Mouse (Mus musculus) ES-E14 (cell line): ENCODE results near the gene Tph2. TPM values are rescaled to one million over a fixed set of nuclear protein-coding genes. Genes with fewer than 3 reads are reported as not detected.

Experiments
- DNase-seq: peaks from one replicate; pipeline ENCODE4 v3.0.0-alpha.2; 2013; ENCODE audit warnings: low read depth, low spot score
- H3K27ac ChIP-seq: 2 replicates; pipeline ENCODE4 v1.5.1; 2012; ENCODE audit warnings: low read depth, mild to moderate bottlenecking, low read length, moderate library complexity, mixed read lengths; ENCODE audit not compliant: poor library complexity, insufficient read depth, severe bottlenecking
- H3K36me3 ChIP-seq: 2 replicates; pipeline ENCODE4 v1.6.1; 2012; ENCODE audit warnings: mild to moderate bottlenecking, low read length, moderate library complexity, mixed read lengths; ENCODE audit not compliant: control insufficient read depth, poor library complexity, insufficient read depth, severe bottlenecking
- H3K4me1 ChIP-seq, 2 experiments: fragments of 150-350 bp in 1 of 2; sonication (generic) in 1 of 2; 2 replicates each; pipeline ENCODE4 v1.6.1; 2012; ENCODE audit warnings: low read length in 2 of 2, mild to moderate bottlenecking in 1 of 2, mixed read lengths in 1 of 2; ENCODE audit not compliant: control insufficient read depth in 2 of 2, insufficient read depth in 2 of 2, poor library complexity in 1 of 2
- H3K4me3 ChIP-seq, 2 experiments: fragments of 150-350 bp in 1 of 2; sonication (generic) in 1 of 2; 2 replicates each; pipeline ENCODE4 v1.5.1; 2012; ENCODE audit warnings: low read length in 2 of 2, low read depth in 1 of 2, mild to moderate bottlenecking in 1 of 2, mixed read lengths in 1 of 2; ENCODE audit not compliant: insufficient read depth in 1 of 2, poor library complexity in 1 of 2, severe bottlenecking in 1 of 2
- H3K9ac ChIP-seq: 2 replicates; pipeline ENCODE4 v1.6.1; 2012; ENCODE audit warnings: low read depth, mild to moderate bottlenecking, low read length, mixed read lengths; ENCODE audit not compliant: poor library complexity, insufficient read depth, severe bottlenecking
- H3K9me3 ChIP-seq: fragments of 150-350 bp; sonication (generic); 2 replicates; pipeline ENCODE4 v1.6.1; 2012; ENCODE audit warnings: low read depth, mild to moderate bottlenecking, low read length; ENCODE audit not compliant: control insufficient read depth, insufficient read depth
- CHD2 ChIP-seq: IDR thresholded peaks from 2 replicates; pipeline ENCODE4 v1.6.1; 2014; ENCODE audit warnings: mild to moderate bottlenecking, low read depth, low read length, inconsistent platforms
- HCFC1 ChIP-seq: IDR thresholded peaks from 2 replicates; pipeline ENCODE4 v1.6.1; 2012; ENCODE audit warnings: low read length, inconsistent platforms, borderline replicate concordance; ENCODE audit not compliant: insufficient read depth
- MAFK ChIP-seq: IDR thresholded peaks from 2 replicates; pipeline ENCODE4 v1.6.1; 2014; ENCODE audit warnings: mild to moderate bottlenecking, low read depth, low read length, inconsistent platforms; ENCODE audit not compliant: insufficient read depth
- ZC3H11A ChIP-seq: IDR thresholded peaks from 2 replicates; pipeline ENCODE4 v1.6.1; 2012; ENCODE audit warnings: low read depth, mild to moderate bottlenecking, inconsistent platforms, low read length, borderline replicate concordance
- ZNF384 ChIP-seq: IDR thresholded peaks from 2 replicates; pipeline ENCODE4 v1.6.1; 2012; ENCODE audit warnings: low read depth, low read length, inconsistent platforms
- in situ Hi-C, 2 experiments: fragments of 600-800 bp; cut with MboI; formaldehyde crosslinking; loops; one replicate each; pipeline ENCODE4 v1.15.1; 2025; ENCODE audit warnings: low sequenced_read_pairs in 2 of 2, inconsistent platforms in 1 of 2; ENCODE audit not compliant: unreplicated experiment in 2 of 2
- total RNA-seq: library from RNA; depleted of rRNA; stranded (reverse); fragments of 300-350 nt; gene quantifications from 2 replicates; pipeline ENCODE4 v1.2.3, GENCODE M21; 2012; rRNA removed

The Tph2 gene
- total RNA-seq, 1 experiment: 0.18 TPM

- Histone ChIP-seq H3K4me1 (peaks cover 0 to 4% of the 10 kb centered on the region in 2 experiments; a peak in 2 of 4 replicates), H3K9ac (no peak overlapping the region), H3K36me3 (no peaks in the 10 kb centered on the region), H3K9me3 (no peaks in the 10 kb centered on the region), H3K4me3 (no peak overlapping the region), H3K27ac (no peak overlapping the region)
- TF ChIP-seq ZC3H11A (0 out of 2 replicates have a peak, but pooled peaks have one; percentile 48), CHD2 (no peak), ZNF384 (0 out of 2 replicates have a peak, but pooled peaks have one; percentile 43), MAFK (no peak), HCFC1 (no peak)
- in situ Hi-C loops: no loop called here
- peak; percentile 37 for DNase-seq
Measured at GRCm38 (mm10) chr10:115051602-115052001, 133.2 kb downstream of the Tph2 start.

- Histone ChIP-seq H3K4me1 (peaks cover 0 to 4% of the 10 kb centered on the region in 2 experiments; a peak in 2 of 4 replicates), H3K36me3 (no peaks in the 10 kb centered on the region), H3K4me3 (no peak overlapping the region), H3K27ac (no peak overlapping the region), H3K9me3 (no peaks in the 10 kb centered on the region), H3K9ac (no peak overlapping the region)
- TF ChIP-seq ZNF384 (no peak), HCFC1 (no peak), ZC3H11A (no peak), MAFK (no peak), CHD2 (no peak)
- in situ Hi-C loops: no loop called here
- DNase-seq: no peak
Measured at GRCm38 (mm10) chr10:115050674-115051073, 134.1 kb downstream of the Tph2 start.

GRCm38 (mm10) chr10:115050178-115050577 is 134.6 kb downstream of the Tph2 start:
- in situ Hi-C loops: no loop called here
- no peaks in the 10 kb centered on the region for H3K9me3 ChIP-seq
- no peak for TF ChIP-seq CHD2
- no peak for TF ChIP-seq ZC3H11A
- TF ChIP-seq MAFK: no peak
- TF ChIP-seq HCFC1: no peak
- DNase-seq: no peak
- H3K4me3 ChIP-seq: no peak overlapping the region
- H3K36me3 ChIP-seq: no peaks in the 10 kb centered on the region
- peaks cover 0 to 4% of the 10 kb centered on the region in 2 experiments; a peak in 2 of 4 replicates for H3K4me1 ChIP-seq
- H3K9ac ChIP-seq: no peak overlapping the region
- no peak overlapping the region for H3K27ac ChIP-seq

GRCm38 (mm10) chr10:115048565-115048964 is 136.3 kb downstream of the Tph2 start:
- Histone ChIP-seq H3K4me1 (peaks cover 0 to 4% of the 10 kb centered on the region in 2 experiments; a peak in 2 of 4 replicates), H3K36me3 (no peaks in the 10 kb centered on the region), H3K9me3 (no peaks in the 10 kb centered on the region), H3K4me3 (no peak overlapping the region), H3K9ac (no peak overlapping the region), H3K27ac (no peak overlapping the region)
- in situ Hi-C loops: no loop called here
- TF ChIP-seq HCFC1 (no peak), ZC3H11A (no peak), ZNF384 (no peak), CHD2 (no peak), MAFK (no peak)
- no peak for DNase-seq

GRCm38 (mm10) chr10:115035748-115036147 is 149.1 kb downstream of the Tph2 start:
- peak overlapping the region; percentile 48 to 57; a peak in 3 of 4 replicates for H3K4me3 ChIP-seq
- H3K27ac ChIP-seq: no peak overlapping the region
- H3K36me3 ChIP-seq: no peaks in the 10 kb centered on the region
- H3K9ac ChIP-seq: no peak overlapping the region
- in situ Hi-C loops: no loop called here
- H3K4me1 ChIP-seq: no peaks in the 10 kb centered on the region
- TF ChIP-seq CHD2 (no peak), MAFK (no peak), ZC3H11A (no peak), ZNF384 (no peak), HCFC1 (no peak)
- no peaks in the 10 kb centered on the region for H3K9me3 ChIP-seq
- DNase-seq: no peak

Other genes starting within 250 kb of the Tph2 start
- 21.1 and 23.8 TPM in 2 replicates for gene Tbc1d15, start 66.4 kb upstream of the Tph2 start, total RNA-seq
- gene Rab21, start 130.6 kb upstream of the Tph2 start, total RNA-seq: 15.8 and 17.1 TPM in 2 replicates
- gene Tmem19, start 177.5 kb upstream of the Tph2 start, total RNA-seq: 30.9 and 43.2 TPM in 2 replicates
- 4.4 and 7.5 TPM in 2 replicates for gene Thap2, start 199.4 kb upstream of the Tph2 start, total RNA-seq
- gene Zfc3h1, start 199.9 kb upstream of the Tph2 start, total RNA-seq: 27.0 and 31.3 TPM in 2 replicates